Mouse (Mus musculus): ENCODE results near the gene Olfr31.

DNA sequence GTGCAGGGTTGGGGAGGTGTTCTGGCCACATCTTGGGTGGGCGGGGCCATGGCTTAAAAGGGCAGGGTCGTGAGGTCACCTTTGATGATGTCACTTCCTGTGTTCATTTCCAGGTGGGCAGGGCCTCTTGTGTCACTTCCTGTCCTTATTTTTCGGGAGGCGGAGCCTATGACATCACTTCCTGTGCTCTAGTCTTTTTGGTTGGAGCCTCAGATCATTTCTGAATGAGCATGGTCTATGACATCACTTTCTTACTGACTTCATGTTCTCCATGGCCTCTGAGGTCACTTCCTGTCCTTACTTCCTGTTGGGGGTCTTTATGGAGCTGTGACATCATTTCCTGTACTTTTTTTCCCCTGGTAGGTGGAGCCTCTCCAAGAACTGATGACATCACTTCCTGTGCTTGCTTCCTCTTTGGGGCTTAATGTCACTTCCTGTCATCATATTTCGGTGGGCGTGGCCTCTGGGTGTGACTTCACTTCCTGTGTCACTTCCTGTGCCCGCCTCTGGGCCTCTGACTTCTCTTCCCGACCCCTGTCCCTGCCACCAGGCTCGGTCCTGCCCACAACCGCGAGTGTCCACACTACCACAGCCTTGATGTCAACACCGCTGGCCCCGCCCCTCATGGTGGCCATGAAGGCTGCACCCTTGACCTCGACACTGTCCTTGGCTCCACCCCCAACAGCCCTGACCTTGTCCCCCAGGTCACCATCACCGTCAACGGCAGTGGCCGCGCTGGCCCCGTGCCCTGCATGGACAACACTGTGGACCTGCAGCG is 27.0 kb downstream of the Olfr31 start:
- no peak for TF ChIP-seq CTCF (IDR thresholded peaks at IDR 0.05; ENCODE audit: low read depth, low read length)
- no peak for TF ChIP-seq GATA1 (IDR thresholded peaks at IDR 0.05; ENCODE audit: borderline replicate concordance, low read length)
- no peak for TF ChIP-seq TAL1 (conservative IDR thresholded peaks at IDR 0.05; ENCODE audit: low read depth, low read length)
- no peak for TF ChIP-seq POLR2AphosphoS5 (IDR thresholded peaks at IDR 0.05; ENCODE audit: insufficient replicate concordance, low read depth, low read length)
- no peak for TF ChIP-seq GATA2 (IDR thresholded peaks at IDR 0.05; ENCODE audit: borderline replicate concordance, low read depth, low read length)

Data from G1E (cell line).